ENCODE assay signal across 17 mouse cellular contexts in the genomic region with DNA sequence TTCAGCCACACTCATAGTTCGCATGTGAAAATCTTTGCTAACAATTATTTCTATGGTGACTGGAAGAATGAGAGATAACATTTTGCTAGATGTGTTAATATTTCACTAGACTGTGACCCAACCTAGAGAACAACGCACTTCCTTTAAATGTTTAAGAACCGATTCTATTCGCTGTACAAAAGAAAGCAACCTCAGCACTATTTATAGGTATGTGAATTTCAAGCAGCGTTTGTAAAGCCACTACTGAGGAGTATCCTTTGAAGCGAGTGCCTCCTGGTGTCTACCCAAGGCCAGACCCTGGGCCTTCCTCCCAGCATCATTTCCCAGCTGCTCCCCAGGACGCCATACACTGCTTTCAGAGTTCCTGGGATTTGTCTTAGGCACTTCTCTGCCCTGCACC. TPM values are rescaled to one million over a fixed set of nuclear protein-coding genes. Genes with fewer than 3 reads are reported as not detected.
DNase-seq lines count a peak whose midpoint lies in the region; ATAC-seq lines count a peak whose summit lies in the region.
"Had no signal": no experiment of that assay in that cellular context is flagged by ENCODE, and none has a peak within 500 bp of the region (broad histone marks: within the 10 kb centered on the region; RNA-seq: fewer than 3 reads in every experiment).

No protein-coding gene starts in this region.

- H3K4me1 ChIP-seq in midbrain, embryonic 14.5 days (ENCODE audit: control insufficient read depth, insufficient read depth, low read length), result peaks cover 38% of the 10 kb centered on the region
- peaks cover 33% of the 10 kb centered on the region for H3K4me1 ChIP-seq in midbrain, embryonic 11.5 days (ENCODE audit: control insufficient read depth, insufficient read depth, low read length)
- peaks cover 37% of the 10 kb centered on the region for H3K4me1 ChIP-seq in hindbrain, embryonic 16.5 days (ENCODE audit: control insufficient read depth, insufficient read depth, low read depth, low read length)
- H3K4me1 ChIP-seq in stomach, embryonic 15.5 days, result peaks cover 19% of the 10 kb centered on the region

- H3K4me2 ChIP-seq in midbrain, embryonic 14.5 days (ENCODE audit: low read length), result peak overlapping the region; percentile 94
- H3K4me2 ChIP-seq in midbrain, embryonic 11.5 days, result no peak overlapping the region
- H3K4me2 ChIP-seq in hindbrain, embryonic 16.5 days (ENCODE audit: low read length), result peak overlapping the region; percentile 88
- no peak overlapping the region for H3K4me2 ChIP-seq in stomach, embryonic 15.5 days

- no peak overlapping the region for H3K27ac ChIP-seq in midbrain, embryonic 14.5 days (replicated peaks; ENCODE audit: low read depth, low read length)
- H3K27ac ChIP-seq in midbrain, embryonic 11.5 days (ENCODE audit: low read depth, low read length), result no peak overlapping the region
- no peak overlapping the region for H3K27ac ChIP-seq in hindbrain, embryonic 16.5 days (ENCODE audit: low read depth, low read length)
- no peak overlapping the region for H3K27ac ChIP-seq in stomach, embryonic 15.5 days

- 0 out of 2 replicates have a peak, but pooled peaks have one; percentile 3 for ATAC-seq in frontal cortex, adult (ENCODE audit: low TSS enrichment)
- ATAC-seq in midbrain, embryonic 14.5 days (ENCODE audit: low FRiP score, low TSS enrichment), result no peak
- ATAC-seq in midbrain, embryonic 11.5 days (ENCODE audit: low FRiP score), result no peak
- ATAC-seq in hindbrain, embryonic 16.5 days, result no peak
- 0 out of 2 replicates have a peak, but pooled peaks have one; percentile 3 for ATAC-seq in stomach, embryonic 15.5 days (ENCODE audit: insufficient read depth, low FRiP score, low read depth)
- ATAC-seq: inflammation-experienced regulatory T-cells, adult 6 months; liver, postnatal 0 days had no signal

- H3K4me3 ChIP-seq in midbrain, embryonic 14.5 days (replicated peaks; ENCODE audit: low read depth, low read length), result no peak overlapping the region
- H3K4me3 ChIP-seq in midbrain, embryonic 11.5 days (ENCODE audit: low read depth, low read length), result no peak overlapping the region
- no peak overlapping the region for H3K4me3 ChIP-seq in hindbrain, embryonic 16.5 days (ENCODE audit: low read length)
- H3K4me3 ChIP-seq in stomach, embryonic 15.5 days (replicated peaks), result no peak overlapping the region

- no peaks in the 10 kb centered on the region; the same call in 1 of the 2 replicates for H3K27me3 ChIP-seq in midbrain, embryonic 14.5 days (ENCODE audit: control insufficient read depth, insufficient read depth, low read length)
- peaks cover 10% of the 10 kb centered on the region for H3K27me3 ChIP-seq in midbrain, embryonic 11.5 days (ENCODE audit: control insufficient read depth, insufficient read depth, low read length)
- H3K27me3 ChIP-seq in hindbrain, embryonic 16.5 days (replicated peaks; ENCODE audit: control insufficient read depth, insufficient read depth, low read length), result no peaks in the 10 kb centered on the region
- peaks cover 6% of the 10 kb centered on the region; the same call in 1 of the 2 replicates for H3K27me3 ChIP-seq in stomach, embryonic 15.5 days (replicated peaks)

- H3K36me3 ChIP-seq in midbrain, embryonic 14.5 days (ENCODE audit: control insufficient read depth, insufficient read depth, low read length), result peaks cover 37% of the 10 kb centered on the region
- no peaks in the 10 kb centered on the region for H3K36me3 ChIP-seq in midbrain, embryonic 11.5 days (ENCODE audit: control insufficient read depth, insufficient read depth, low read length)
- peaks cover 3% of the 10 kb centered on the region; the same call in 1 of the 2 replicates for H3K36me3 ChIP-seq in hindbrain, embryonic 16.5 days (ENCODE audit: control insufficient read depth, insufficient read depth, low read length)
- 0 out of 2 replicates have a peak, but pooled peaks cover 2% of the 10 kb centered on the region for H3K36me3 ChIP-seq in stomach, embryonic 15.5 days
- H3K36me3 ChIP-seq: G1E had no signal

- WGBS in midbrain, embryonic 14.5 days, result 63% methylated on average over 7 of the region's 7 CpGs
- WGBS in midbrain, embryonic 11.5 days, result 70% methylated on average over 7 of the region's 7 CpGs
- WGBS in hindbrain, embryonic 16.5 days, result 55% methylated on average over 7 of the region's 7 CpGs
- 49% methylated on average over 7 of the region's 7 CpGs for WGBS in stomach, embryonic 15.5 days

- DNase-seq in frontal cortex, postnatal 36 days (ENCODE audit: low spot score in 2 of 2), result no peak
- DNase-seq in midbrain, embryonic 14.5 days, result no peak
- no peak for DNase-seq in midbrain, embryonic 11.5 days (ENCODE audit: low spot score, missing footprints)
- no peak for DNase-seq in thymus, postnatal 14 days
- DNase-seq in right cerebral cortex, postnatal 10 days (ENCODE audit: low spot score in 2 of 2), result no peak
- DNase-seq: adrenal gland, postnatal 10 days; B cell, adult 2 months; cerebellum, adult 8-10 months; heart, adult 18-20 months; liver, postnatal 0 days; right cerebral cortex, postnatal 25 days; thymus, adult 18-20 months had no signal

- H3K9ac ChIP-seq in midbrain, embryonic 14.5 days (replicated peaks; ENCODE audit: low read length), result peak overlapping the region; percentile 29; the same call in 1 of the 2 replicates
- H3K9ac ChIP-seq in midbrain, embryonic 11.5 days (ENCODE audit: low read length), result no peak overlapping the region
- H3K9ac ChIP-seq in hindbrain, embryonic 16.5 days (ENCODE audit: low read depth, low read length), result no peak overlapping the region
- H3K9ac ChIP-seq in stomach, embryonic 15.5 days, result no peak overlapping the region
- H3K9ac ChIP-seq: liver, postnatal 0 days had no signal

- H3K9me3 ChIP-seq in midbrain, embryonic 14.5 days (ENCODE audit: control insufficient read depth, low read length), result no peaks in the 10 kb centered on the region
- H3K9me3 ChIP-seq in midbrain, embryonic 11.5 days (ENCODE audit: control insufficient read depth, low read length), result no peaks in the 10 kb centered on the region
- no peaks in the 10 kb centered on the region for H3K9me3 ChIP-seq in hindbrain, embryonic 16.5 days (ENCODE audit: control insufficient read depth, low read length)
- H3K9me3 ChIP-seq in stomach, embryonic 15.5 days, result no peaks in the 10 kb centered on the region
- H3K9me3 ChIP-seq: G1E had no signal

RNA-seq across cellular contexts. Expression of a gene that starts 4.6 kb away (rescaled TPM):
- polyA plus RNA-seq in midbrain, embryonic 14.5 days (2014; fragmentation: Nextera tagmentation; extraction: Ambion mirVana), result 94.5 and 105 TPM in 2 replicates
- polyA plus RNA-seq in midbrain, embryonic 11.5 days (2014; fragmentation: Nextera tagmentation; extraction: Ambion mirVana), result 28.2 and 32.2 TPM in 2 replicates
- 85.8 and 93.5 TPM in 2 replicates for polyA plus RNA-seq in hindbrain, embryonic 16.5 days (2015; fragmentation: Nextera tagmentation; extraction: Ambion mirVana)
- polyA plus RNA-seq in stomach, embryonic 15.5 days (2015; fragmentation: Nextera tagmentation; extraction: Ambion mirVana), result 13.3 and 13.5 TPM in 2 replicates

RNA-seq across cellular contexts. Expression of a gene that starts 17.1 kb away (rescaled TPM):
- 17.7 and 21.9 TPM in 2 replicates for polyA plus RNA-seq in midbrain, embryonic 14.5 days (2014; fragmentation: Nextera tagmentation; extraction: Ambion mirVana)
- 31.6 and 32.9 TPM in 2 replicates for polyA plus RNA-seq in midbrain, embryonic 11.5 days (2014; fragmentation: Nextera tagmentation; extraction: Ambion mirVana)
- polyA plus RNA-seq in hindbrain, embryonic 16.5 days (2015; fragmentation: Nextera tagmentation; extraction: Ambion mirVana), result 22.5 and 24.8 TPM in 2 replicates
- 64.4 and 68.3 TPM in 2 replicates for polyA plus RNA-seq in stomach, embryonic 15.5 days (2015; fragmentation: Nextera tagmentation; extraction: Ambion mirVana)

Comparison
In these comparisons a context has a peak if more than half of its experiments do, and no peak if none do; other contexts are left out.
1. H3K4me2 ChIP-seq: peak in midbrain, embryonic 14.5 days (single experiment) and hindbrain, embryonic 16.5 days (single experiment); none in midbrain, embryonic 11.5 days (single experiment) and stomach, embryonic 15.5 days (single experiment).
2. ATAC-seq: peak in frontal cortex, adult (single experiment) and stomach, embryonic 15.5 days (single experiment); none in midbrain, embryonic 14.5 days (single experiment), midbrain, embryonic 11.5 days (single experiment) and hindbrain, embryonic 16.5 days (single experiment).